Comparison of ENCODE assay signal across 11 mouse cellular contexts in genomic region chr17:15323191-15323834, GRCm38 (mm10). TPM values are rescaled to one million over a fixed set of nuclear protein-coding genes. Genes with fewer than 3 reads are reported as not detected.
DNase-seq lines count a peak whose midpoint lies in the region; ATAC-seq and TF ChIP-seq lines count a peak whose summit lies in the region.
"Had no signal": no experiment of that assay in that cellular context is flagged by ENCODE, and none has a peak within 500 bp of the region (broad histone marks: within the 10 kb centered on the region; RNA-seq: fewer than 3 reads in every experiment).

No protein-coding gene starts in this region.

- H3K27ac ChIP-seq in lung, embryonic 14.5 days (ENCODE audit: low read depth): no peak overlapping the region
- H3K27ac ChIP-seq in forebrain, embryonic 12.5 days: no peak overlapping the region
- H3K27ac ChIP-seq in forebrain, postnatal 0 days (ENCODE audit: low read depth, low read length): no peak overlapping the region
- H3K27ac ChIP-seq: liver, embryonic 14.5 days had no signal

- no peak overlapping the region for H3K9ac ChIP-seq in lung, embryonic 14.5 days
- H3K9ac ChIP-seq in forebrain, embryonic 12.5 days: no peak overlapping the region
- H3K9ac ChIP-seq in forebrain, postnatal 0 days: no peak overlapping the region
- H3K9ac ChIP-seq: liver, embryonic 14.5 days had no signal

- 54% methylated on average over 9 of the region's 9 CpGs for WGBS in lung, embryonic 14.5 days
- 68% methylated on average over 9 of the region's 9 CpGs for WGBS in forebrain, embryonic 12.5 days
- 35% methylated on average over 9 of the region's 9 CpGs for WGBS in forebrain, postnatal 0 days

- H3K27me3 ChIP-seq in lung, embryonic 14.5 days (ENCODE audit: insufficient read depth, low read length): no peaks in the 10 kb centered on the region
- H3K27me3 ChIP-seq in forebrain, embryonic 12.5 days: no peaks in the 10 kb centered on the region
- H3K27me3 ChIP-seq in forebrain, postnatal 0 days (ENCODE audit: insufficient read depth, low read length): no peaks in the 10 kb centered on the region

- ATAC-seq in lung, embryonic 14.5 days (ENCODE audit: insufficient read depth): peak; percentile 93
- ATAC-seq in forebrain, embryonic 12.5 days (ENCODE audit: low FRiP score): peak; percentile 87; the same call in 1 of the 2 replicates
- ATAC-seq in forebrain, postnatal 0 days: peak; percentile 53
- ATAC-seq in erythroid progenitor cell, adult 5-6 weeks (replicated peaks; ENCODE audit: low FRiP score, poor library complexity, severe bottlenecking): no peak

- peaks cover 7% of the 10 kb centered on the region for H3K4me1 ChIP-seq in lung, embryonic 14.5 days (ENCODE audit: insufficient read depth)
- peaks cover 9% of the 10 kb centered on the region; the same call in 1 of the 2 replicates for H3K4me1 ChIP-seq in forebrain, embryonic 12.5 days
- H3K4me1 ChIP-seq in forebrain, postnatal 0 days (ENCODE audit: insufficient read depth): 0 out of 2 replicates have a peak, but pooled peaks cover 6% of the 10 kb centered on the region

- no peak for TF ChIP-seq CTCF in lung, embryonic 14.5 days (IDR thresholded peaks at IDR 0.05; ENCODE audit: low read depth)
- TF ChIP-seq CTCF in forebrain, postnatal 0 days (IDR thresholded peaks at IDR 0.05; ENCODE audit: low read depth): no peak

- no peaks in the 10 kb centered on the region for H3K9me3 ChIP-seq in lung, embryonic 14.5 days (ENCODE audit: low read depth, low read length)
- no peaks in the 10 kb centered on the region for H3K9me3 ChIP-seq in forebrain, embryonic 12.5 days
- no peaks in the 10 kb centered on the region for H3K9me3 ChIP-seq in forebrain, postnatal 0 days (ENCODE audit: low read length)
- H3K9me3 ChIP-seq: G1E had no signal

- H3K4me3 ChIP-seq in lung, embryonic 14.5 days (ENCODE audit: low read depth, low read length): no peak overlapping the region
- H3K4me3 ChIP-seq in forebrain, embryonic 12.5 days (replicated peaks): no peak overlapping the region
- no peak overlapping the region for H3K4me3 ChIP-seq in forebrain, postnatal 0 days (ENCODE audit: low read depth, low read length)

- no peak overlapping the region for H3K4me2 ChIP-seq in lung, embryonic 14.5 days
- no peak overlapping the region for H3K4me2 ChIP-seq in forebrain, embryonic 12.5 days
- no peak overlapping the region for H3K4me2 ChIP-seq in forebrain, postnatal 0 days (ENCODE audit: low read depth)

- H3K36me3 ChIP-seq in lung, embryonic 14.5 days (ENCODE audit: insufficient read depth): no peaks in the 10 kb centered on the region
- no peaks in the 10 kb centered on the region for H3K36me3 ChIP-seq in forebrain, embryonic 12.5 days (replicated peaks)
- H3K36me3 ChIP-seq in forebrain, postnatal 0 days (ENCODE audit: insufficient read depth): no peaks in the 10 kb centered on the region
- H3K36me3 ChIP-seq: G1E had no signal

- DNase-seq in lung, embryonic 14.5 days: peak; percentile 79
- DNase-seq in lung, adult 18-20 months: no peak
- DNase-seq in forebrain, postnatal 0 days: peak; percentile 26
- DNase-seq in lung, postnatal 10 days: peak; percentile 79
- no peak for DNase-seq in thymus, postnatal 25 days
- DNase-seq: adrenal gland, adult 2 months; cerebellum, adult 9-11 months had no signal

RNA-seq across cellular contexts. Expression of gene Dll1, which starts 53.4 kb away (rescaled TPM):
- polyA plus RNA-seq in lung, embryonic 14.5 days (2014; fragmentation: Nextera tagmentation; extraction: Ambion mirVana): 3.1 and 3.4 TPM in 2 replicates
- 89.3 and 98.1 TPM in 2 replicates for polyA plus RNA-seq in forebrain, embryonic 12.5 days (2016; fragmentation: Nextera tagmentation; extraction: Ambion mirVana)
- 23.5 and 31.9 TPM in 2 replicates for total RNA-seq in forebrain, postnatal 0 days (2014; rRNA removed)
- 9.9 and 12.3 TPM in 2 replicates for polyA plus RNA-seq in forebrain, postnatal 0 days (2015; fragmentation: Nextera tagmentation; extraction: Ambion mirVana)
- total RNA-seq in erythroid progenitor cell, adult 5-6 weeks (2015; ENCODE audit: low replicate concordance): not detected in 2 replicates
- total RNA-seq in erythroid progenitor cell, adult 5-6 weeks (2017; ENCODE audit: low replicate concordance): not detected in 2 replicates
- total RNA-seq: G1E had no signal
- polyA plus RNA-seq: G1E had no signal

Comparison
In these comparisons a context has a peak if more than half of its experiments do, and no peak if none do; other contexts are left out.
1. DNase-seq: peak in lung, embryonic 14.5 days (single experiment), forebrain, postnatal 0 days (single experiment) and lung, postnatal 10 days (single experiment); none in lung, adult 18-20 months (0 of 2) and thymus, postnatal 25 days (single experiment).